8 mouse cellular contexts compared by ENCODE assay signal in the genomic region with DNA sequence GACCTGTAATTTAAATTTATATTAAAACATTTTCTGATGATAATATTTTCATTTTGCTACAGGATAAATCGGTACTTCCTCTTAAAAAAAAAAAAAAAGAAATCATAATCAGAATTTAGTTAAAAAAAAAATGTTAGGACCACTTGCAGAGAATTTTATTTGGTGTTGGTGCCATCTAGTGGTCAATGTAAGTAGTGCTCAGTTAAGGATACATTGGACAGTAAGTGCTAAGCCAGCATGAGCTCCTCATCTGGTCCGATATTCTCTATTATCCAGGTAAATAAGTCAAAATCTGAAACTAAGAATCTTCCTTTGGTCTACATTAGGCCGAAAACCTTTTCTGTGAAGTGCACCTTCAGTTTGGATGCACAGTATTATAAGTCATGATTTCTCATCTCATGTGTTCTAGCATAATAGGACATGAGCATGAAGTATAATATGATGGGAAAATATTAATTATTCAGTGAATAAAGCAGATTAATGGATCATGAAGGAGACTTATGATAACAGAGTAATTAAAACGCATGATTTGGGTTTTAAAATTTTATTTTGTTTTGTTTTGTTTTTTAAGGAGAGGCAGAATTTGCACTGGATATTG. TPM values are rescaled to one million over a fixed set of nuclear protein-coding genes. Genes with fewer than 3 reads are reported as not detected.
A peak's percentile ranks its signal among the peaks of the same experiment; 100 is the strongest.
DNase-seq lines count a peak whose midpoint lies in the region; ATAC-seq and TF ChIP-seq lines count a peak whose summit lies in the region.

No protein-coding gene starts in this region.

- H3K27me3 ChIP-seq in forebrain, embryonic 12.5 days: no peaks in the 10 kb centered on the region
- no peaks in the 10 kb centered on the region for H3K27me3 ChIP-seq in neural tube, embryonic 12.5 days (replicated peaks)

- H3K27ac ChIP-seq in forebrain, embryonic 12.5 days: no peak overlapping the region
- no peak overlapping the region for H3K27ac ChIP-seq in layer of hippocampus, adult 2 months
- H3K27ac ChIP-seq in neural tube, embryonic 12.5 days: no peak overlapping the region

- no peak overlapping the region for H3K4me2 ChIP-seq in forebrain, embryonic 12.5 days
- no peak overlapping the region for H3K4me2 ChIP-seq in neural tube, embryonic 12.5 days (replicated peaks)

- H3K4me3 ChIP-seq in forebrain, embryonic 12.5 days (replicated peaks): no peak overlapping the region
- H3K4me3 ChIP-seq in layer of hippocampus, adult 2 months: no peak overlapping the region
- H3K4me3 ChIP-seq in neural tube, embryonic 12.5 days: no peak overlapping the region

- 20% methylated on average over 4 of the region's 4 CpGs for WGBS in forebrain, embryonic 12.5 days
- WGBS in neural tube, embryonic 12.5 days: 17% methylated on average over 4 of the region's 4 CpGs

- intact Hi-C loops in heart, postnatal 10 days (cut with DNase I): loop anchor here (5.0 to 10.0 kb wide), 3 partner anchors 198 to 636 kb away; no protein-coding TSS in a partner anchor
- intact Hi-C loops in heart, postnatal 25 days (cut with DNase I): loop anchor here (10.0 kb wide), 1 partner anchor 246 kb away; no protein-coding TSS in a partner anchor

- no peaks in the 10 kb centered on the region for H3K4me1 ChIP-seq in forebrain, embryonic 12.5 days
- H3K4me1 ChIP-seq in neural tube, embryonic 12.5 days: no peaks in the 10 kb centered on the region

- peak; percentile 84 for TF ChIP-seq CTCF in layer of hippocampus, adult 2 months (conservative IDR thresholded peaks at IDR 0.05)

- H3K36me3 ChIP-seq in forebrain, embryonic 12.5 days (replicated peaks): no peaks in the 10 kb centered on the region
- H3K36me3 ChIP-seq in neural tube, embryonic 12.5 days: no peaks in the 10 kb centered on the region

- peak; percentile 70; the same call in 1 of the 2 replicates for ATAC-seq in forebrain, embryonic 12.5 days (ENCODE audit: low FRiP score)
- peak; percentile 70; the same call in 1 of the 2 replicates for ATAC-seq in neural tube, embryonic 12.5 days (ENCODE audit: low FRiP score, low read depth)

- H3K9me3 ChIP-seq in forebrain, embryonic 12.5 days: no peaks in the 10 kb centered on the region
- no peaks in the 10 kb centered on the region for H3K9me3 ChIP-seq in neural tube, embryonic 12.5 days

- DNase-seq in heart, postnatal 10 days: peak; percentile 44 to 76
- no peak for DNase-seq in heart, postnatal 25 days (ENCODE audit: low spot score)
- peak; percentile 1 to 16 for DNase-seq in B cell, adult 2 months
- DNase-seq in brain, adult 2 months (ENCODE audit: low read depth, low spot score): peak; percentile 76
- DNase-seq in layer of hippocampus, adult 2 months (ENCODE audit: low spot score in 2 of 2): peak; percentile 50 to 74
- DNase-seq in spleen, adult 18-20 months: no peak

- H3K9ac ChIP-seq in forebrain, embryonic 12.5 days: no peak overlapping the region
- H3K9ac ChIP-seq in neural tube, embryonic 12.5 days: no peak overlapping the region

RNA-seq across cellular contexts. Expression of a gene that starts 26.1 kb away (rescaled TPM):
- not detected for total RNA-seq in heart, postnatal 10 days (2021)
- not detected for total RNA-seq in heart, postnatal 25 days (2021)
- not detected in 2 replicates for polyA plus RNA-seq in forebrain, embryonic 12.5 days (2016; fragmentation: Nextera tagmentation; extraction: Ambion mirVana)
- total RNA-seq in layer of hippocampus, adult 2 months (2021): not detected
- polyA plus RNA-seq in neural tube, embryonic 12.5 days (2016; fragmentation: Nextera tagmentation; extraction: Ambion mirVana): not detected in 2 replicates

RNA-seq across cellular contexts. Expression of a gene that starts 29.9 kb away (rescaled TPM):
- total RNA-seq in heart, postnatal 10 days (2021): not detected
- total RNA-seq in heart, postnatal 25 days (2021): not detected
- polyA plus RNA-seq in forebrain, embryonic 12.5 days (2016; fragmentation: Nextera tagmentation; extraction: Ambion mirVana): not detected in 2 replicates
- not detected for total RNA-seq in layer of hippocampus, adult 2 months (2021)
- polyA plus RNA-seq in neural tube, embryonic 12.5 days (2016; fragmentation: Nextera tagmentation; extraction: Ambion mirVana): not detected in 2 replicates

RNA-seq across cellular contexts. Expression of a gene that starts 48.4 kb away (rescaled TPM):
- not detected for total RNA-seq in heart, postnatal 10 days (2021)
- not detected for total RNA-seq in heart, postnatal 25 days (2021)
- not detected in 2 replicates for polyA plus RNA-seq in forebrain, embryonic 12.5 days (2016; fragmentation: Nextera tagmentation; extraction: Ambion mirVana)
- not detected for total RNA-seq in layer of hippocampus, adult 2 months (2021)
- polyA plus RNA-seq in neural tube, embryonic 12.5 days (2016; fragmentation: Nextera tagmentation; extraction: Ambion mirVana): not detected in 2 replicates

RNA-seq across cellular contexts. Expression of a gene that starts 48.6 kb away (rescaled TPM):
- total RNA-seq in heart, postnatal 10 days (2021): not detected
- total RNA-seq in heart, postnatal 25 days (2021): not detected
- polyA plus RNA-seq in forebrain, embryonic 12.5 days (2016; fragmentation: Nextera tagmentation; extraction: Ambion mirVana): not detected in 2 replicates
- not detected for total RNA-seq in layer of hippocampus, adult 2 months (2021)
- not detected in 2 replicates for polyA plus RNA-seq in neural tube, embryonic 12.5 days (2016; fragmentation: Nextera tagmentation; extraction: Ambion mirVana)

Comparison
In these comparisons a context has a peak if more than half of its experiments do, and no peak if none do; other contexts are left out.
1. DNase-seq: peak in heart, postnatal 10 days (2 of 2), B cell, adult 2 months (2 of 2), brain, adult 2 months (single experiment) and layer of hippocampus, adult 2 months (2 of 2); none in heart, postnatal 25 days (single experiment) and spleen, adult 18-20 months (0 of 2).